Mouse (Mus musculus) testis, postnatal 10 days (tissue): ENCODE measurements at regions not wholly inside any gene's neighbourhood (a gene's known extent, or its start where the extent isn't known, plus 50 kb on each side); places are given as distances from the start of the nearest gene placed in this dataset.

Experiments
- DNase-seq: peaks from one replicate; pipeline ENCODE4 v3.0.0; 2021; ENCODE audit warnings: low spot score

DNA sequence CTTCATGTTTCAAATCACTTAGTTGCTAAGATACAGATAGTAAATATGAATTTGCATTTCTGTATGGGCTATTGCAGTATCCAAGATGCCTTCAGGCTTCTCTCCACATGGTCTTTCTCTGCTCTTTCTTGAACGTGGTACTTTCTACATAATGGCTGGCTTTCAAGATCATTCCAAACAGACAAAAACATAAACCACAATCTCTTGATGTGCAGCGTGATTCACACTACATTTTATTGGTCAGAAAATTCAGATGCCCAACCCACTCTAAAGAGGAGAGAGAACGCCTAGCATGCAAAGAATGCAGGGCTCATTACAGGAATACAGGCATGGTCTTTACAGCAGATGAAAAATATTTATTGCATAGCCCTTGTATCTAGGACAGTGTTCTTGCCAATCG, 235.2 kb downstream of the Papss1 start:
- DNase-seq = no peak

GRCm38 (mm10) chr3:131801551-131801950, 237.0 kb downstream of the Papss1 start:
- DNase-seq = no peak

DNA sequence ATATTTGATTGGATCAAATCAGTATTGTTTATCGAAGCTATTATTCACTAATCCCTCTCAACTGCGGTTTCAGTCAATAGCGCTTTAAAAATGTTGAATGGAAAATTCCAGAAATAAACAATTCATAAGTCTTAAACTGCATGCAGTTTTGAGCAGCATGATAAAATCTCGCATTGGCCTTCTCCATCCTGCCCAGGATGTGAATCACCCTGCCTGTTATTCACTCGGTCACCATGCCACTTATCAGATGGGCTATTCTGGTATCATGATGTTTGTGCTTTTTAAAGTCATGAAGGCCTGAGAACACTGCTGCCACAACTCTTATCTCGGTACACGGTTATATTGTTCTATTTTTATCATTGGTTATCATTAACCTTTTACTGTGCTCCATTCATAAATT, 238.3 kb downstream of the Papss1 start:
- no peak for DNase-seq

DNA sequence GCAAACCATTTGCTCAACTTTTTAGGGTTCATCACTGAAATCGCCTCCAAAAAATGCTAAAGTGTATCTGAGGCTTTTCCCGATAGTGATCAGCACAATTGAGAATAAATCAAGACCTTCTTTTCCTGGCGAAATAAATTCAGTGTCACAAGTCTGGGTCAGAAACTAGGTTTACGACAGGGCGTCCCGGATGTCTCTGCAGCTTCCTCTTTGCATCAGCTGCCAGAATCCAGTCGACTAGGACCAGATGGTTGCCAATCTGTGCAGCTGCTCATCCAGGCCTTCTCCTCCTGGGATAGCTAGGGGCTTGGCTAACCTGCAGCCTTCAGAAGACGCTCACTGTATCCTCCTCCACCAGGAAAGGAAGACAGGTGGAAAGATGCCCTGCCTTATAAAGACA, 243.6 kb downstream of the Papss1 start:
- no peak for DNase-seq

- no peak for DNase-seq
These were observed 248.4 kb downstream of the Papss1 start for GRCm38 (mm10) chr3:131812968-131813367.

GRCm38 (mm10) chr3:131818806-131819205, 254.2 kb downstream of the Papss1 start:
- no peak for DNase-seq

DNA sequence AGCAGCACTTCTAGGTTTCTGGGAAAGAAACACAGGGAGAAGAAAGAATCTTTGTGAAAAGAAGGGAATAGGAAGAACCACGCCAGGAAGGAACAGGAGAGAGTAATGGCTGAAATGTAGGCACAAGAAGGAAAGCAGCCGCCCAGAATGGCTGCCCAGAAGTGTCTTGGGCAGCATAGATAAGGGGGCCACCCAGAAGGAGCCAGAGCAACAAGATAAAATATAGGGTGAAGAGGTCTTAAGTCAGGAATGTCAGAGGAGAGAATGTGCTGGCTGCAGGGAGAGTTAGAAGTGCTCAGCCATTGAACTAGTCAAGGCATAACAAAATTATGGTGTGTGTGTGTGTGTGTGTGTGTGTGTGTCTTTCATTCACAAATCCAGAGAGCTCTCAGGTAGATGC, 227.7 kb upstream of the Dkk2 start:
- DNase-seq = no peak

GRCm38 (mm10) chr3:131859083-131859482, 226.0 kb upstream of the Dkk2 start:
- DNase-seq = no peak

DNA sequence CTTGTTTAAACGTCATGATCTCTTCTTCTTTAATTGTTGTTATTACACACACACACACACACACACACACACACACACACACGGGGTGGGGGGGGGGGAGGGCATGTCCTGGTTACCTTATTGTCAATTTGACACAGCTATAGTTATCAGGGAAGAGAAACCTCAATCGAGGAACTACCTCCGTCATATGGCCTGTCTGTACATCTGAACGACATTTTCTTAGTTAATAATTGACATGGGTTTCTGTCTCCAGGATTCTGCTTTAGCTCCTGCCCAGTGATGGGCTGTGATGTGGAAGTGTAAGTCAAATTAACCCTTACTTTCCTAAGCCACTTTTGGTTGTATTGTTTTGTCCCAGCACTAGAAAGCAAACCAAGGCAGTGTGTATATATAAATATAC, 220.0 kb upstream of the Dkk2 start:
- no peak for DNase-seq

DNA sequence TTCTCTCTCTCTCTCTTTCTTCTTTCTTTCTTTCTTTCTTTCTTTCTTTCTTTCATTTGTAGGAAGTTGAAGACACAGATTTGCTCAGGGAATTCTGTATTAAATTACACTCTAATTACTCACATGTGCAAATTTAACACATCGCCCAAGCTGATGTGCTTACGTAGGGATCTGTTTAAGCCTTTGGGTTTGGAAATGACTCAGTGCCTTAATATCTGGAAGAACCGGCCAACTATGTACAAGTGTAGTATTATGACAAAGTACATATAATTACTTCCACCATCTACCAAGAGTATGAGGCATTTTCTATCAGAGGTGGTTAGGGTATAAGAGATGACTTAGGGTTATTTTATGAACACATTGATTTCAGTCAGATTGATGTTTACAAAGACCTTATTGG, 217.8 kb upstream of the Dkk2 start:
- DNase-seq = no peak

DNA sequence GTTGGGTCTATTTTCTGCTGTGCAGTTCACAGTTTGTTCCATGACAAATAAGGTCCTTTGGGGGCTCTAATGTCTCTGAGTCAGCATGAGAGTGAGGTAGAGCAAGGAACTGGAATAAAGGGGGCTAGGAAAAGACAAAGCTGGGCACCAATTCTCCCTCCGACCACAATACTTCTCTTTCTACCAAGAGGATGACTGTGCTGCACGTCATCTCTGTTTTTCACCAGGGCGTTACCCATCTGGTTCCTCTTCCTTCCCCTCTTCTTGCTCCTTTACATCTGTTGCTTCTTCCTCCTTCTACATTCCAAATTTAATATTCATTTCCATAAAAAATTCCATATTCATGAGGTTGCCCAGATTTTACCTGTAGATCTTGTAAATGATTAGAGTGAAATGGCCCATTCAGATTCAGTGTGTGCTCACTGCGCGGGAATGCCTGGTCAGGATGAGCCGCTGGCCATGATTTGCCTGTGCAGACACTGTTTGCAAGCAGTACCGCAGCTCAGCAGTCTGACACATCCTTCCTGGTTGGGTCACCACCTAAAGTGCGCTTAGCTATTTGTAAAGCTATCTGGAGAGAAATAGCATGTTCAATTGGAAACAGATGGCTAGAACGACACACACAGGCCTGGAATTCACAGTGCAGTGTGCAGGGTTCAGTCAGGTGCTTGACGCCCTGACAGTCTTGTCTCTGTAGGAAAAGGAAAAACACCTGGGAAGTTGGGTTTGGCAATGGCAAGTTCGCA, 216.7 kb upstream of the Dkk2 start:
- no peak for DNase-seq

GRCm38 (mm10) chr3:131869306-131869705, 215.8 kb upstream of the Dkk2 start:
- DNase-seq = no peak

DNA sequence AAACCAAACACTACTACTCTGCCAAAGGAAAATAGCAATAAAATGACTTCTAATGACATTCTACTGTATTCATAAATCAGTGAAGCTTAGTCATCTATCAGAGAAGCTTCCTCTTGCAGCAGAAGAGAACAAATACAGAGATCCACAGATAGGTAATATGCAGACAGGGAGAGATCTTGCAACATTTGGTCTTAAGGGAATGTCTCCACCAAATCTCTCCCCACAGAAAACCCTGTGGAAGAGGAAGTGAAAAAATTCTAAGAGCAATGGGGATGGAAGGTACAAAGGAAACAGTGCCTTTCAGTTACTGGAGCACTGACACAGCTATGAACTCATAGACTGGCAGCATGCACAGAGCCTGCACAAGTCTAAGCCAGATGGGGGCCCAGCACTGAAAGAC, 202.4 kb upstream of the Dkk2 start:
- no peak for DNase-seq

- peak; percentile 65 for DNase-seq
These were observed 198.6 kb upstream of the Dkk2 start for GRCm38 (mm10) chr3:131886470-131886869.

DNA sequence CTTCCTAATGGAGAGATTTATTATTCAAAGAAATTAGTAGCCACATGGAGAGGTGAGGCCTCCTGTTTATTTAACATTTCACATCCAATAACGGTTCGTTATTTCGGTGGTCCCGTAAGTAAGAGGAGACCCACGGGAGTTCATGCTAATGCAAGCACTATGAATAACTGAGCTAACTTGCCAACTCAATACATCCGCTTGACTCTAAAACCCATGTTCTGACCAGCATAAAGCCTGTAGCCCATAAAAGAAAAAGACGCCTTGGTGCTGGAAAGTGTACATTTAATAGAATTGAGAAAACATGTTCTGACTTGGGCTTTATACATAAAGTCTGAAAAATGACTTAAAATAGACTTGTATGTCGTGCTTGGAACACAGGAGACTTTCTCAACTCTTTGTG, 198.1 kb upstream of the Dkk2 start:
- DNase-seq = no peak

GRCm38 (mm10) chr3:131887670-131888069, 197.4 kb upstream of the Dkk2 start:
- DNase-seq = no peak

DNA sequence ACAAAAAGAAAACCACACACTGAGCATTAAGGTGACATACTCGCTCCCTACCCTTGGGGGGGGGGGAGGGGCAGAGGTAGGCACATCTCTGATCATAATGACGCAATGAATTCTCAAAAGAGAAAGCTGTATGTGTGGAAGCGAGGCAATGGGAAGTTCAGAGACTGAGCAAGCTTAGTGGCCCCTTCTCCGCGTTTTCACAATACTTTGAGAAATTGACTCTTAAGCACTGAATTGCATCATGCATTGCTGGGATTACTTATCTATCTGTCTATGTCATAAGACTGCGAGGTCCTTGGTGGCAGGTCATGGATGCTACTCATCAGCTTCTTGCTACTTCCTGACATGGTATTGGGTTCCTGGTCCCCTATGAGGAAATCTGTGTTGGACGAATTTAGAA, 193.2 kb upstream of the Dkk2 start:
- no peak for DNase-seq

- no peak for DNase-seq
These were observed 191.9 kb upstream of the Dkk2 start for GRCm38 (mm10) chr3:131893061-131893804.

DNA sequence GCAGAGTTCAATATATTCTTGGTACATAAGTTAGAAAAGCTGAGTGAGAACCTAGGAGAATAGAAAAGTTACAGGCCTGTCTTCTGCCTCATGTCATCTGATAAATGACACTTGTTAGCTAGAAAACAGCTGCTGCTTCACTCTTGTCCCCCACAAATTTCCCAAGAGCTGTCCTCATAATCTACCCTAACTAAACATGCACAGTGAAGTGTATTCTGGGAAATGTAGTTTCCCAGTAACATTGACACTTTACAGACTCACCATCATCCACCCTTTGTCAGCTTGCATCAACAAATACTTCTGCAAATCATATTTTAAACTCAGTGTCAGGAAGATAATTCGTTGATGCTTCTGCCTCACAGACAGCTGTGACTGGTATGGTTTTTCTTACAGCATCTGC, 190.0 kb upstream of the Dkk2 start:
- DNase-seq = no peak

DNA sequence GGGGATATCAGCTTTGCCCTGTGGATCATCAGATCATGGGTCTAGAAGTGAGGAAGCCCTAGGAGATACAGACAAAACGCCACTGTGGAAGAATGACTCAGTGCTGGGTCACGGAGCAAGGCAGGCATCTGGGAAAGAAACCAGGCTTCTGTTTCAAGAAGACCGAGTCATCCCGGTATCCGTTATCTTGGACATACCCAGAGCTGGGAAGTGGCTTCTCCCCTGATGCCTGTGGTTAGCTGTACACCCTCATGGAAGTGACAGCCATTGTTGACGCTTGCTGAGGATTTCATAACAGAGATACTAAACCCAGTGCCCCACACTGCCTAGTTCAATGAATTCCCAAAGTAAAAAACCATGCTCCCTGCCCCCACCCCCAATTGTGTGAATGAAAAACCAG, 171.6 kb upstream of the Dkk2 start:
- no peak for DNase-seq

DNA sequence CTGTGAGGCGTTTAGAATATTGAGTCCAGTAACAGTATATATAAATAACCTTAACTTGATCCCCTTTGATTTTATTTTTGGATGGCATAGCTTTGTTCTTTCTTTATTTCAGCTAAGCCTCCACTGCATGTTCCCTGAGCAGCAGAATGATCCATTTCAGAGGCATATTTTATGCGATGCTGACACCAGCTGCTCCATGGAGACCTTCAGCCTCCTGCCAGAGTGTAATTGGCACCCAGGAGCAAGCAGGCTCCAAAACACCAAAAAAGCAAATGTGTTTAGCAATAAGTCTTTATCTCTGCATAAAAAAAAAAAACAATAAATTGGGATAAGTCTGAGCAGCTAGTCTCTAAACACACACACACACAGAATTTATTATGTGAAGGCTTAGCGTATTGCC, 170.7 kb upstream of the Dkk2 start:
- no peak for DNase-seq

- DNase-seq = no peak
These were observed 170.1 kb upstream of the Dkk2 start for GRCm38 (mm10) chr3:131914997-131915396.

DNA sequence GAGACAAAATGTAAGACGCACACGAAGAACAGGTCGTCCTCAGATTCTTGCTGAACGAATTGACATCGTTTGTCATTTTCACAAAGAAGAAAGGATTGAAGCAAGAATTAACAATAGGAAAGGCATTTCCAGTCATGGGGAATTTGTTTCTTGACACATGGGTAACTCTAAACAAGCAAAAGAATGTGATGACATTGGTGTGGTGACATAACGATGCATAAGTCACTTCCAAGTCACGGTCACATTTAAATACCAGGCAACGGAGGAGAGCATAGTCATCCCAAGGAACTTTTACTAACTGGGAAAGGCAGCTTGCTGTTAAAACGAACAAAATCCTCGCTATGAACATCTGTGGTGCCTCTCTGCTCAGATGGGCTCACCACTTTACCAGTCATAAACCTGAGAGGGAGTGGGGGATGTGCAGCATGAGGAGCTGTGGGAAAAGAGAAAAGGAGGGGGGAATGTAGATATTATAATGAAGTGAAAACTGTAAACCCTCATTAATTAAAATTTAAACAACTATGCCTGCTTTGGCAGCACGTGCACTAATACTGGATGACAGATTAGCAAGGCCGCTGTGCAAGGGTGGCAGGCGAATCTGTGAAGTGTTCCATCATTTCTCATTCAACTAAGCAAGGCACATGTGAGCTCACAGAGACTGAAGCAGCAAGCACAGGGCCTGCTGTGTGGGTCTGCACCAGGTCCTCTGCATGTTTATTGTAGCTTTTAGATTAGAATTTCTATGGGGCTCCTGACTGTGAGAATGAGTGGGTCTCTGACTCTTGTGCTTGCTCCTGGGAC, 167.2 kb upstream of the Dkk2 start:
- no peak for DNase-seq
